Mouse (Mus musculus) E14TG2a.4 (cell line): ENCODE results near the gene Ptprn2.

Experiments used
- CTCF ChIP-seq: conservative IDR thresholded peaks from 2 replicates; pipeline ENCODE4 v1.5.1; 2014; ENCODE audit warnings: low read length
- NANOG ChIP-seq: IDR thresholded peaks from 2 replicates; pipeline ENCODE4 v1.6.1; 2014; ENCODE audit warnings: borderline replicate concordance, low read length, mixed read lengths
- POU5F1 ChIP-seq: IDR thresholded peaks from 2 replicates; pipeline ENCODE4 v1.6.1; 2014; ENCODE audit warnings: low read length, borderline replicate concordance

GRCm38 (mm10) chr12:117078945-117079344, 593.4 kb downstream of the Ptprn2 start:
- TF ChIP-seq CTCF, result no peak
- no peak for TF ChIP-seq NANOG
- TF ChIP-seq POU5F1, result no peak
